Mouse (Mus musculus) right cerebral cortex, adult 18-20 months (tissue): ENCODE measurements around the gene Chek1.

Source experiments
- DNase-seq: peaks from one replicate; pipeline ENCODE4 v3.0.0; 2022; ENCODE audit warnings: mixed read lengths

The Chek1 gene

DNA sequence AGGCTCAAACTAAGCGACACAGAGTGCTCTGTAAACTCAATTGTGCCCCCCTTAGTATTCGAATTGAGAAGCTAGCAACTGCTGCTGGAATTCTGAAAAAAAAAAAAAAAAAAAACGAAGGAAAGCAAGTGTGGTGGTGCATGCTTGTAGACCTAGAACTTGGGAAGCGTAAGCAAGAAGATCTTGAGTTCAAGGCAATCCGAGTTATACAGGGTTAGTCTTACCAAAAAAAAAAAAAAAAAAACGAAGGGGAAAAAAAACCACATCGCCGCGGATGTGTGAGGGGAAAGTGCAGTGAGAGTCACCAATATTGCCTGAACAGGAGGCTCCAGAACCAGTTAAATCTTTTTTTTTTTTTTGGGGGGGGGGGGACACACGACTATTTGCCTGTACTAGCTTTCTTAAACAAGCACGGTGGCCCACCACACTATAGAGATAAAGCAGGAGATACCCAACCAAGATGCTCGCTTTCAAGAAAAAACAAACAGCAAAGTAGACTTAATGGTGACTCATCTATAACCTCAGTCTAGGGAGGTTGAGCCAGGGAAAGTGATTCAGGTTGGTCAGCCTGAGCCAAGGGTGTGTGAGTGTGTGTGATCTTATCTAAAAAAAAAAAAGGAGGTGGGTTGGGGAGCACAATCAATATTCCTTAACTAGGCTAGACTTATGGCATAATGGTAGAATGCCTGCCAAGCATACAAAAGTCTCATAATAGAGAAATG lies at the start of gene Chek1:
Gene Chek1, minus strand, starts transcription at position 32 of the 722 bp plus-strand sequence.
- DNase-seq, result no peak

DNA sequence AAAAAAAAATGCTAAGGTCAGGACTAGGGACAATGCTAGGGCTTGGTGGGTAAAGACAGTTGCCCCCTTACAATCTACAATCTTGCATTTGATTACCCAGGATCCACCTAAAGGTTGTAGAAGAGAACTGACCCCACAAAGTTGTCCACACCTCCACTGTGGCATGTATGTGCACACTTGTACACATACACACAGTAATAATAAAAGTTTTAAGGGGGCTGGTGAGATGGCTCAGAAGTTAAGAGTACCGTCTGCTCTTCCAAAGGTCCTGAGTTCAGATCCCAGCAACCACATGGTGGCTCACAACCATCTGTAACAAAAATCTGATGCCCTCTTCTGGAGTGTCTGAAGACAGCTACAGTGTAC lies 42.2 kb upstream of the Chek1 start:
- no peak for DNase-seq

DNA sequence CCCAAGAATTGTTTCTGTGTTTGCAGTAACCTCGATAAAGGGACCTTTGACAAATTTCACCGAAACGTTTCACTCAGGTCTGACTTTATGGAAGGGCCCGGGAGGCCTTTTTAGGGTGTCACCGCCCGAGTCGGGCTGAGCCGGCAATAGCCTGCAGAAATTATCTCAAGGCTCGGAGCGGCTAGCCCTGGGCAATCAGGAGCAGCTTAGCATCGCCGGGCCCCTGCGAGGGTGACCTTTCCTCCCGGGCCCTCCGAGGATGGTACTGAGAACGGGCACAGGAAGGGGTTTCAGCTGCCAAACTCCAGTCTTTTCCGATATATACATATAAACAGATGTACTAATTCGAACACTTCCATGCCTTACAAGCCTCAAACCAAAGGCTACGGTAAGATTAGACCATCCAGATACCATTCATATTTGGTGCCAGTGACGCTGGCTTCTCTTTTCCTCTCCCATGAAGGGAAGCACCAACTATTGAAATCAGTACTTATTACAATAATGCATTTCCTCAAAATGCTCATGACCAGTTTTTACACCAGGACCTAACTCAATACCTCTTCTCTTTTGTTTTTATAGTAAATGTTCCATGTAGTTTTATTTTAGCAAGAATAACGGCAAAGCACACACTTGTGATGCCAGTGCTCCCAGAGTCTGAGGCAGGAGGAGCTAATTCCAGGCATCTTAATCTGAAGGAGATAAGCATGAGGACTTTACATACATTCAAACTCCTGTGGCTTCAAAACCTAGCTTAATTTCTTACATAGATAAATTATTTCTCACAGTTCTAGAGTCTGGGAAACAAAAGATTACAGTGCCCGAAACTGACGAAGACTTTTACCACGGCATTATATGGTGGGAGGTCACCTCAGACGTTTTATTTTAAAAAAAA lies 41.5 kb upstream of the Chek1 start:
- no peak for DNase-seq

DNA sequence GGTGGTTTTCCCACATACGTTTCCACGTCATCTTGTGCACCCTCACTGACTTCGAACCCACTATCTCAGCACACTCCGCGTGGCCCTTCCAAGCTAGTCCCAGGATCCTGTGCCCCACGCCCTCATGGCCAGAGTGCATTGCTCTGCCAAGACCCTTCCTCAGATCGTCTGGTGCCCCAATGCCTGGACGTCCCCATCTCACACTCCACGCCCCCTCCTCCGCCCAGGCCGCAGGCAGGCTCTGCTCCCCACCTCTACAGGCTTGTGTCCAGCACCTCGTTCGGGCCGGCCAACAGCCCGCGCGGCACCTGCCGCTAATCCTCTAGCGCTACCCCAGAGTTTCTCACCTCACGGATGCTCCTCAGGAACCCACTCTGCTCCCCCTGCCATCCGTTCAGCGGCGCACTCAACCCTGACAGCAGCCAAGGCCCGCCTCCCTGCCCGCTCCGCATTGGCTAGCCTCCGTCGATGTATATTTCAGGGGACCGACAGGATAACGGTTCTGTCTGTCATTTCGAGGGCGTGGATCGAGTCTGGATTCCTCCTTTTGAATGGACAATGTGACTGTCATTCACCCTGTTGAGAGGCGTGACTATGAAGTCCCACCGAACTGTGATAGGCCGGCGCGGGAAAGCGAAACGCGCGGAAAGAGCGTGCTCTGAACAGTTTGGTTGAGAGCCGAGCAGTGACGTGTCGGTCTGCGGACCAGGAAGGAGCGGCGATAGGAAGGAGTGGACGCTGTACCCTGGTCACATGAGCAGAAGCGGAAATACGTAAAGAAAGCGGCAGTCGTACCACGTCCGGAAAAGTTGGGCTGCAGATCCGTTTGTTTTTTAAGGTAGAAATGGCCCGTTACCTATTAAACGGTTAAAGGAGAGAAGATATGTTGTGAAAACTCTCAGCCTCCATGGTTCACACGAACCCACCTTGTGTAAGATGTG lies 40.6 kb upstream of the Chek1 start, which contains the start of gene Stt3a:
Gene Stt3a, minus strand, starts transcription at position 477 of the 941 bp plus-strand sequence.
- DNase-seq, result peak; percentile 100

DNA sequence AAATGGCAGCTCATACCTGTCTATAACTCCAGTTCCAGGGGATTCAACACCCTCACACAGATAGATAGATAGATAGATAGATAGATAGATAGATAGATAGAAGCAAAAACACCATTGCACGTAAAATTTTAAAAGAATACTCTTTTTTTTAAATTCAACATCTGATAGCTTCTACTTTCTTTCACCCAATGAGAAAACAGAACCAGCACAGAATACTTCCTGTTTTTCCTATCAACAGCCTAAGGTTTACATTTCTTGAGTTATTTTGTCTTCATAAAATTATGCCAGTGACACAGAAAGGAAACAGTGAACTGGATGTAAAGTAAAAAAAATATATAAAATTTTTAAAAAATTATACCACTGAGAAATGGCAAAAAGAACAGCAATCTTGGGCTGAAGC lies 37.5 kb upstream of the Chek1 start:
- DNase-seq, result no peak

DNA sequence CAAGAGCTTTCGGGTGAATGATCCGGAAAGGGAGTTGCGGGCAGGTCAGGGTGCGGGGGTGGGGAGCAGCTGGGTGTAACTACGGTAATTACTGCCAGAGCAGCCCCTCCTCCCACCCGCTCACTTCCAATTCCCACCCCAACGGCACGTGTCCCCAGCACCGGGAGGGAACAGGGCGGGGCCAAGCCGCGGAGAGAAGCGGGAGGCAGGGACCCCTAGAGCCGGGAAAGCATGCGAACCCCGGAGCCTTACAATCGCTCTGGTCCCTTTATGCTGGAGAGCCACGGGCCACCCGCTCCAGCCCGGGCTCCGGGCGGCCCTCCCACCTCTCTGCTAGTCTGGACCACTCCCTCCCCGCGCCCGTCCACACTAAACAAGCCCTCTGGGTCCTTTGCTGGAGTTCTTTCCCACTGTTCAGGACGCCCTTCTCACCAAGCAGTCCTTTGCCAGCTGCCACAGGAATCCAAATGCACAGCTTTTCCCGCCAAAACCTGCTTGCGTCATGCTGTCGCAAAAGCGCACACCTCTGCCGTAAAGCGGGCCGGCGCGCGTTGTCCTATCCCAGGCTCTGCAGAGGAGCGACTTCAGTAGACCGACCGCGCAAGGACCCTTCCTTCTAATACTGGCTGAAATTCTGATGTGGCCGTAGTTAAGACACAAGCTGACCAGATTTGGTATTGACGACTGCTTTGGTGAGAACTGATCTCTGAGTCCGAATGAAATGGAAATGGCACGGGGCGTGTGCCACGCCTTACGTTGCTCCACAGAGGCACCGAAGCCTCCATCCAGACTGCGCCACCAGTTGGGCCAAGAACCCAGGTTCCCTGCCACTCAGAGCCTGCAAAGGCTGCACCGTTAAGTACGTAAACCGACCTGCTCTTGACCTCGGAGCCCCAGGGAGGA lies 483 bp downstream of the Chek1 start:
- peak; percentile 92 for DNase-seq

DNA sequence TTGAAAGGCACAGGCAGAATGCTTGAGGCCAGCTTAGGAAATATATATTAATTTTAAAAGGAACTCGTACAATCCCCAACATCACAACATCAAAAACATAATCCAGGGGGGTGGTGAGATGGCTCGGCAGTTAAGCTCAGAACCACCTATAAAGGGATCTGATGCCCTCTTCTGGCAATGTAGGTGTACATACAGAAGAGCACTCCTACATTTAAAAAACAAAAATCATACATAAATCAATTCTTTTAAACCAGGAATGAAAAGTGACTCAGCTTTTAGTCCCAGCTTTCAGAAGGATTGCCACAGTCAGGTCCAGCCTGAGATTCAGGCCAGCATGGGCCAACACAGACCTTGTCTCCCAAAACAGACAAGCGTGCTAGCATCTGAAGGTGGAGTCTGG lies 10.2 kb downstream of the Chek1 start:
- DNase-seq, result no peak

DNA sequence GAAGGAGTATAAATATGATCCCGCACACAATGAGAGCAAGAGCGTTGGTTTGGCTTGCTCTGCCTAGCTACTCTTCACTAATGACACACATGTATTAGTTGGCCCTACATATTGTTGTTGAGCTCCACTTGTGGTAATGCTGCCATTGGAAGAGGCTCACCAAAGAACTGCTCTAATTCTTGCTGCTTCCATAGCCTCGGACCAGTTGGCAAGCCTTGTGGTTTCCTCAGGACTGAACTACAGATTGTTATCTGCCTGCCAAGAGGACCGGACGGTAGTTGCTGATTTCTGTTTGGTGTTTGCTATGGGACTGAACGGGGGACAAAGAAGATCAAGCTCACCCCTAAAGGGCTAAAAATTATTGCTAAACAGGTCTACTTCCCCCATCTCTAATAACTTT lies 19.6 kb downstream of the Chek1 start:
- DNase-seq, result no peak

DNA sequence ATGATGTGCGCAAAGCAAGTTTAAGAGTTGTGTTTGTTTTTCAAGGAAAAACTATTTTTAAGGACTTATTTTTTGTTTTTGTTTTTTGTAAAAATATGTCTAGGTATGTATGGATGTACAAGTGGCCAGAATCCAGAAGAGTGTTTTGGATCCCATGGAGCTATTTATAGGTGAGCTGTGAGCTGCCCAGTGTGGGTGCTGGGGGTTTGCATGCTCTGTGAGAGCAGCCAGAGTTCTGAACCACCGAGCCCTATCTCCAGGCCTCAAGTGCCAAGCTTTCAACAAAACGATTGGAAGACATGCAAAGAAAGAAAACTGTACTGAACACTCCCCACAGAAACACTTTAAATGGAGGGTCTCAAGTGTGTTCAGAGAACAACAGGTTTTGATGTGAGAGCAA lies 20.9 kb downstream of the Chek1 start:
- DNase-seq, result no peak

DNA sequence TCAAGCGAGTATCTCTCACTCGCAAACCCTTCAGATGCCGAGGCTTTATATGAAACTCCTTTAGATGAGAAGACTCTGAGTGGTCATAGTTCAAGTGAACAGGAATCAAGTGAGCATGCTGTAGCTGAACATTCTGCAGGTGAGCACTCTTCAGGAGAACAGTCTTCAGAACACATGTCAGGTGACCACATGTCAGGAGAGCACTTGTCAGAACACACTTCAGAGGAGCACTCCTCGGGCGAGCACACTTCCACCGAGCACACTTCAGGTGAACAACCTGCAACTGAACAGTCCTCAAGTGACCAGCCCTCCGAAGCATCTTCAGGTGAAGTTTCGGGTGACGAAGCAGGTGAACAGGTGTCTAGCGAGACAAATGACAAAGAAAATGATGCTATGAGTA lies 32.6 kb downstream of the Chek1 start:
- no peak for DNase-seq

DNA sequence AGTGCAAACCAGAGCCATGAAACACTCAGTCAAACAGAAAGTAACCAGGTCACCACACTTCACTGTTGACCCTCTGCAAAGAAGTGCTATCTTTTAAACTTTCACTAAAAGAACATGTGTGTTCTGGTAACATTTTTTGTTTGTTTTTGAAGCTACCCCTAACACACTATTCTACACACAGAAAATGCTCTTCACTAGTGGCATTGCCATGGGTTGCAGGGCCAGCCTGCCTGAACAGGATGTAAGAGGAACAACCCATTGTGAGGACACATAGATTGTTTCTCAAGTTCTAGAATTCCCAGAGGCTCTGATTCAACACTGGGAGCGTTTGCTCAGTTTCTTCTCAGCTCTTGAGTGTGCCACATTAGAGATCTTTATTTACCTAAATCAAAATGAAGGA lies 33.9 kb downstream of the Chek1 start, which contains the start of gene Acrv1:
Gene Acrv1, plus strand, starts transcription at position 301 of the 400 bp plus-strand sequence.
- DNase-seq, result no peak

DNA sequence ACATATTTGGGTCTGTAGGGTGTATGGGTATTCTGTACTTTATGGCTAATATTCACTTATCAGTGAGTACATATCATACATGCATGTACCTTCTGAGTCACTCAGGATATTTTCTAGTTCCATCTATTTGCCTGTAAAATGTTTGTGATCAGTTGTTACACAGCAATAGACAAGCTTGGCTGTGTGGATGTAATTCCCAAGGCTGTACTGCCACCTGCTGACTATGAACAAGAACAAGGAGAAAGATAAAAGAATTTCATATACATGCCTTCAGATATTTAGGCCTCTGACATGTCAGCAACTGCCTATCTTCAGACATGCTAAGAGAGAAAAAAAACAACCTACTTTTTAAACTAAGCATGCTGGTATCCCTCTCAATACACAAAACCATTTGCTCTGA lies 39.5 kb downstream of the Chek1 start:
- DNase-seq, result peak; percentile 25

DNA sequence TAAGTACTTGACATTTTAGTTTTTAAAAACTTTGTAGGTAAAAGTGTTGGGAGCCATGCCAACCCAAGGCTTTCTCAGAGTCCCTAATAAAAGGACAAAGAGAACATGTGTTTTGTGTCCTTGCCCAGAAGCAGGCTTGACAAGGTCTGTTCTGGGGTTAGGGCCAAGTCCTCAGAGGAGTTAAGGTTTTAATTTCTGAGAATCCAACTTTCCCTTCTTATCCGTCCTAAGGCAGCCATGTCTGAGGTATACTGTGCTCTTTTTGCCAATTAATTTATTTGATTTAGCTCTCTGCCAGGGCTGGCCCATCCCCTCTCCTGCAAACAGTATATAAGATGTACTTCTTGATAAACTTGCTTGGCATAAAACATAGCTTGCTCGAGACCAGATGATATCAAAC lies 45.4 kb downstream of the Chek1 start:
- no peak for DNase-seq
